Mouse (Mus musculus) bone marrow macrophage, adult 2 months (primary cell): ENCODE results near the gene Nphp3.

Experiments
- CTCF ChIP-seq: IDR thresholded peaks from 2 replicates; pipeline ENCODE4 v1.5.1; 2012; ENCODE audit warnings: low read depth, mild to moderate bottlenecking, low read length, moderate library complexity
- POLR2A ChIP-seq: IDR thresholded peaks from 2 replicates; pipeline ENCODE4 v1.6.1; 2012; ENCODE audit warnings: mild to moderate bottlenecking, low read depth, low read length, borderline replicate concordance

DNA sequence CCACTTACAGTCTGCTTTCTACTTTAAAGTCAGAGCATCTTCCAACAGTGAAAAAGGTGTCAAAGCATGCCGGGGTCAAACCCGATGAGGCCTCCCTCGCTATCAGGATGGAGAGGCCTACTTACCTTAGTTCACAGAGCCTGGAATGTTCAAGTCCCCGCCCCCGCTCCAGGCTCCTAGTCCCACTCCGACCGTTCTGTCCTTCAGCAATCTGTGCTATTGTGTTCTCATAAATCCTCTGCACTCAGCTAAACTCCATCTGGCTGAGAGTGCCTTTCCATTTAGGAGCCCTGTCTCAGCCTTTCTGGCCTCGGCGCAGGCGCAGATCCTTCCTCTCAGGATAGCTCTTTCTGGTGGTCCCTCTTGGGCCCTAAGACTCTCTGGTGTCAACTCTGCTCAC lies 42.4 kb upstream of the Nphp3 start:
- TF ChIP-seq POLR2A (no peak), CTCF (no peak)
